Mouse (Mus musculus) adrenal gland, adult 2 months (tissue): ENCODE measurements at regions not wholly inside any gene's neighbourhood (a gene's known extent, or its start where the extent isn't known, plus 50 kb on each side); places are given as distances from the start of the nearest gene placed in this dataset.

ENCODE experiments used
- DNase-seq: peaks from one replicate; pipeline ENCODE4 v3.0.0; 2021

DNA sequence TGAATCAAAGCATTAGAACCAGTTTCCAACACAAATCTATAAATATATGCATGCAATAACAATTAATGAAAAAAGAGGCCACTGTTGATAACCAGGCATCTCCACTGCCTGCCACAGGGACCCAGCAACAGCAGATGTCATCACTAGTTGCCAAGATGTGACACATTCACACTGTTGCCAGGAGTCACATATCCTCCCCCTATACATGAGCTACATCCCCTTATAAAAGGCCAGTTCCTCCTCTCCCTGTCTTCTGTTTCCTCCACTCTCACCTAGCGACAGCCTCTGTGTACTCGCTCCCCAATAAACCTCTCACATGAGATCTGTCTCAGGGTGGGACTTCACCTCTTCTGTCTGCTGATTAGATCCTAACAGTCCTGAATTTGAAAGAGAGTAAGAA, 211.4 kb downstream of the Mreg start:
- DNase-seq = no peak

GRCm38 (mm10) chr1:71996828-71997227, 215.3 kb downstream of the Mreg start:
- DNase-seq = no peak

- DNase-seq = no peak
These were observed 215.9 kb downstream of the Mreg start for GRCm38 (mm10) chr1:71996234-71996619.

DNA sequence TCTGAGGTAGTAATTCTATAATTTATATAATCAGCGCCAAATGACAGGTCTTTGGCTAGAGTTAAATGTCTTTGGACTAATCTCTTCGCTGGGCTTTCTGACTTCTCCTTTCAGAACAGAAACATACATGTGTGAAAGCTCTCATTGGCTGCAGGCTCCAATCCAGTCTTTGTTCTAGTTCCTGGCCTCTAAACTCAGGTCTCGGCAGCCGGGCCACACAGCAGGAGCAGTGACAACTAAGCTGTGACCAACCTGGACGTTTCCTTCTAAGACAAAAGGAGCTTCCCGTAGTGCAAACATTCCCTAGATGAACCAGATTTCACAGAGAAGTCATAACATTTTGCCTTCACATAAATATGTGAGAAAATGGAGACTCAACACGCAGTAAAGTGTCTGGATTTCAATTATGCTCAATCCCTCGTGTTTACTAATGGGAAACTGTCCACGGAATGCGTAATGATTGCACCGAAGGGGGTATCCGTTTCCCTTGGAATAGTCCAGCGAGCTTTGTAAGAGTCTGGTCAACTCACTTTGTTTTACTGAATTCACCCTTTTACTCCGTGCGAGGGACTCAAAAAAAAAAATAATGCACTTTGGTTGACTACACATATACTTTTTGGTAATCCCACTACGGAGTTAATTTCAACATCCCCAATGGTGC, 216.4 kb downstream of the Mreg start:
- no peak for DNase-seq

DNA sequence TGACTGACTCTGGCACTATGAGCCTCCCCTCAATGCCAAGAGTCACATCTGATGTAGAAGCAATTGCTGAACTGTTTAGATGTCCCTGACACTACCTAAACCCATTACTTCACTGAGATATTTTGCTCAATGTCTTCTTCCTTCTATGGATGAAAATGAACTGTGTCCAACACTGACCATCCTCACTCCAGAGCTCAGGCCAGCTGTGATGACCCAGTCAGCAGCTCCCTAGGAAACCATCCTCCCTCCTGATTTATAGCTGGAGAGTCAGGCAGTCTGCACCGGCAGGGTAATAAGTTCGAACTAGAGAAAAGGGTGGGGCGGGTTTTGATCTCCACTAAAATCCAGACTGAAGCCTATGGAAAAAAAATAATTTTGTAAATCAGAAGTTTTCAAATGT, 221.2 kb downstream of the Mreg start:
- no peak for DNase-seq

DNA sequence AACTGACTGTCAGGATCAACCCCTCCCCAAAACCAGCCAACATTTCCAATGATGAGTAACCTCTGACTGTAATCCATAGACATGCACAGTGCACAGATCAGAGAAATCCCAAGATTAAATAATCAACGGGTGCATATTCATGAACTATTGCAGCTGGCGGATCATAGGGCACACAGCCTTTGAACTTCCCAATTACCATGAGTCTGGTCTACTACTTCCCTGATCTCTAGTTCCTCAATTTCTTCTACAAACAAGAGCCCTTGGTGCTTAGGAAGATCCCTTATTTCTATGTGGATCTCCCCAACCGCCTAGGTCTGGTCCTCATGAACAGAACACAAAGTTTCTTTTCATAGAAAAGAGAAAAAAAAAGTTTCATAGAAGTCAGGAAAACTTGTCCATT, 224.0 kb downstream of the Mreg start:
- DNase-seq = no peak

- no peak for DNase-seq
These were observed 226.1 kb downstream of the Mreg start for GRCm38 (mm10) chr1:71986047-71986446.

DNA sequence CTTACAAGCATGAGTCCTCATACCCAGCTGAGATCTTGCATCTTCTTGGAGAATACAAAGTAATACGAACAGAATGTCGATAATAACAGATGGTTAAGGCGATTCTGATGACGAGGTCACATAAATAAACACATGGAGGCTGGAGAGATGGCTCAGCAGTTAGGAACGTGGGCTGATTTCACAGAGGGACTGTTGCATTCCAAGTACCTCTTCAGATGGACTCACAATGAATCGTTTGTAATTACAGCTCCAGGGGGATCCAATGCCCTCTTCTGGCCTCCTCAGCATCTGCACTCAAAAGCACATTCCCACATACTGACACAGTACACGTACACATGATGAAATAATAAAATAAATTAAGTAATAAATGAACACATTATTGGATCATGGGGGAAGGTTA, 228.3 kb downstream of the Mreg start:
- no peak for DNase-seq

- no peak for DNase-seq
These were observed 229.5 kb downstream of the Mreg start for GRCm38 (mm10) chr1:71982423-71983262.

DNA sequence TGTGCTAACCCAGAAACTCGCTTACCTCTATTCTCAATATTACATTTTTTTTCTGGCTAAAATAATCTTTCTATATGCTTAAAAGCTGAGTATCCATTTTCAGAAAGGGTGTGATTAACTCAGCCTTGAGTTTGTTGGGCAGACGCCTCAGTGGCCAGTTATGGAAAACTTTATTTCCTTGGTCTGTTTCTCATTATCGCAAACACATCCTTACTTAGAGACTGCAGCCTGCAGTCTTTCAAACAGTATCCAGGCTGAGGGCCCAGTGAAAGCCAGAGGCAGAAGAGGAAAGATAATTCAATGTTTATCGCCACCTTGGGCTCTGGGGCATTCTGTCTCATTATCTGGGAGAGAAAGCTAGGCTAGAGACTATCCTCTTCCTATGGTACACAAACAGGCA, 231.5 kb downstream of the Mreg start:
- no peak for DNase-seq

GRCm38 (mm10) chr1:71979261-71979660, 232.8 kb downstream of the Mreg start:
- no peak for DNase-seq

- DNase-seq = no peak
These were observed 234.7 kb downstream of the Mreg start for GRCm38 (mm10) chr1:71977361-71977760.

DNA sequence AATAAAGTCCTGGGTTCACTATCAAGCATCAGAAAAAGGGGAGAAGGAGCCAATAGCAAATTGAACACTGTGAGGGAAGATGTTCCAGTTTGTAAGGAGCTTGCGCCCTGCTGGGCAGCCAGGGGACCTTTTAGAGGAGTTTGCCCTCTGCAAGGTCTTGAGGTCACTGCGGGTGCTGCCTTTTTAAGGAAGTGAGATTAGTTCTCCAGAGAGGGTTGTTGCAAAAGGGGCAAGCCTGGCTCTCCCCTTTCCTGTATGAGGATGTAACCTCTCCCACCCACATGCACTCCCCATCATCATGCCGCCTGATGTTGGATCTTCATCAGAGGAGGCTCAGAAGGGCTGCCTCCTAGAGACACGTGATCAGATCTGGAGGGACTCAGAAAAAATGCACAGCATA, 237.4 kb downstream of the Mreg start:
- DNase-seq = no peak

DNA sequence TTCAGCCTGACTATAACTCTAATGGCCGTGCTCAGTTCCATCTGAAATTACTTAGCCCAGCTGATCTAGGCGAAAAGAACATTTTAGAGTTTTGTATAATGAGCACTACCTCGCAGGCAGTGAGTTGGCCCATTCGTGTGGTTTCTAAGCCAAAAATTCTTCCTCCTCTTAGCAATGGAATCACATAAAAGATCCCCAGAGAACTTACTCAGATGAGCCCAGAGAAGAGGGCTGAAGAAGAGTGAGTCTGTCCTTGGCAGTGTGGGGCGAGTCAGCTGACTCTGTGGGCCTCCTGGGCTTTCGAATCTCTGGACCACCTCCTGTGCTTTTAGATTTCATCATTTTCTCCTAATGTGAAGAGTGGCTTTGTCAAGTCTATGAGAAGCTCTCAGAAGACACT, 240.2 kb downstream of the Mreg start:
- DNase-seq = no peak

- no peak for DNase-seq
These were observed 241.3 kb downstream of the Mreg start for GRCm38 (mm10) chr1:71970771-71971170.

GRCm38 (mm10) chr1:71967574-71968104, 244.5 kb downstream of the Mreg start:
- DNase-seq = no peak

DNA sequence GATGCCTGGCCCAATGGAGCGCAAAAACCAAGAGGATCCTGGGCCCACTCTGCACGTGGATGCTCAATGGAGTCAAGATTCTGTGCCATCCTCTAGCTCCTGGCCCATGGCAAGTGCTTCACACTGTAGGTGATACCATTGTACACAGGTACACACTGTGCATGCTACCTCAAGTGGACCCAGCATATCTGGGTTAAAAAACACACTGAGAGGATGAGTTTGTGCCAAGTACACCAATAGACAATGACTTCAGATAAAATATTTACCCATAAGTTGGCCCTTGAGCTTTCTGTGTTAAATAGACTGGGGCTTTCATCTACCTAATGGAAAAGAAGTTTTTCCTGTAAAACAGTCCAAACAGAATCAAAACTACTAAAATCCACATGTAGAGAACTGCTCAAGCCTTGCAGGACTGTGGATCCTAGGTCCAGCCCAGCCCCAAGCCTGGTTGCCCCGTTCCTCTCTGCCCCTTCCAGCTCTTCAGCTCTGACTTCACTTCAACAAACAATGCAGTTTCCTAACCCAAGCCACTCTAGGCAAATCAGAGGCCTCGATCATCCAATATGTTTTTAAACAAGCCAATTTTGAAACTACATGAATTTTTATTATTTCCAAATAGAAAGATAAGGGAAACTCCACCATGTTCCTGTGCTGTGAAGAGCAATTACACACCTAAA, 247.5 kb downstream of the Mreg start:
- no peak for DNase-seq

DNA sequence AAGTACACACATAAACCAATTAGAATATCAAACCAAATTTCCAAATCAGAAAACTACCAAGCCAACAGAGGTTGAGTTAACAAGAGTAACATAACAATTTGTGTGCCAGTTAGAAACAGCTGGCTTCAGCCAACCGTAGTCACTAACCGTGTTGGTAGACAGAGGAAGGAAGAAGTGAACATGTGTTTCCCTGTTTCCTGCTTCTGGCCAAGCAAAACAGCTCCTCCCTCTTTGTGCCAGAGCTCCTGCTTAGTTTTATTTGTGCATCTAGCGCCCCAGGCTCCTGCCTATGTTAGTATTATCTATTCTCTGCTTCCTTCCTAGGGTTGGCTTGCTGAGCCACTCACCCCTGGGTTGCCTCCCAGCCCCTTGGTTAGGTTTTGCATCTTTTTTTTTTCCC, 255.2 kb downstream of the Mreg start:
- DNase-seq = no peak

DNA sequence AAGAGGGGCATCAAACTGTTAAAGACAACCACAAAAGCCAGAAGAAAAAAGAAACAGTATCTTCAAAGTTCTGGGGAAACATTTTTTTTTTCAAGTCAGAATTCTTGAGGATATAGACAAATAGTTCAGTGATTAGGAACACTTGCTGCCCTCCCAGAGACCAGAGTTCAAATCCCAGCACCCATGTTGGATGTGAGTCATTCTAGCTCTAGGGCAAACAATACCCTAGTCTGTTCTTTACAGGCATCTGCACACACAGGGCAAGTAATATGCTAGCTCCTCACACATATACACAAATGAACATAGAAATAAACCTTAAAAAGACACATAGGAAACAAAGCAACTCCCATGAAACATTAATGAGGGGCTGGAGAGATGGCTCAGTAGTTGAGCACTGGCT, 256.8 kb downstream of the Mreg start:
- no peak for DNase-seq

GRCm38 (mm10) chr1:71953292-71953691, 258.8 kb downstream of the Mreg start:
- DNase-seq = no peak

DNA sequence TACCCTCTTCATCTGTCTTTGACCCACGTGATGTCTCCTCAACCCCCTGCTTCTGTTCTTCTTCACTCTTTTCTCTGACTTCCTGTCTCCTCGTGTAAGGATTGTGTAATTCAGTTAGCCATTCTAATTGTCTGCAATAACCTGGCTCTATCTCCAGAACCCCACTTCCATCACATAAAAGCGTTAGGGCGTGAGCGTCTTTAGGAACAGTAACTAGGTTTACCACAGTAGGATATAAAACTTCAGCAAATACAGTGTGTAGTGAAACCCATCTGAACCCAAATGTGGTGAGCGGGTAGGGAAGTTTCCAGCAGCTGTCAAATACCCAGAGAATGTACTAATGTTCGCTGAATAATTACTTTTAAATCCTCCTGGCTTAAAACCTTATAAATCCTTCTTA, 262.6 kb downstream of the Mreg start:
- no peak for DNase-seq

GRCm38 (mm10) chr1:71948686-71949085, 263.4 kb downstream of the Mreg start:
- DNase-seq = no peak

GRCm38 (mm10) chr1:71947506-71947905, 264.6 kb downstream of the Mreg start:
- DNase-seq = no peak
